Mouse (Mus musculus) erythroblast, embryonic 14.5 days (primary cell): ENCODE results near the gene Atg2a.

ENCODE experiments used
- GATA1 ChIP-seq: IDR thresholded peaks from 2 replicates; pipeline ENCODE4 v1.6.1; 2012; ENCODE audit warnings: low read length, inconsistent platforms, mixed read lengths
- TAL1 ChIP-seq: IDR thresholded peaks from 3 replicates; pipeline ENCODE4 v1.6.1; 2012; ENCODE audit warnings: low read length, inconsistent platforms, mixed read lengths

DNA sequence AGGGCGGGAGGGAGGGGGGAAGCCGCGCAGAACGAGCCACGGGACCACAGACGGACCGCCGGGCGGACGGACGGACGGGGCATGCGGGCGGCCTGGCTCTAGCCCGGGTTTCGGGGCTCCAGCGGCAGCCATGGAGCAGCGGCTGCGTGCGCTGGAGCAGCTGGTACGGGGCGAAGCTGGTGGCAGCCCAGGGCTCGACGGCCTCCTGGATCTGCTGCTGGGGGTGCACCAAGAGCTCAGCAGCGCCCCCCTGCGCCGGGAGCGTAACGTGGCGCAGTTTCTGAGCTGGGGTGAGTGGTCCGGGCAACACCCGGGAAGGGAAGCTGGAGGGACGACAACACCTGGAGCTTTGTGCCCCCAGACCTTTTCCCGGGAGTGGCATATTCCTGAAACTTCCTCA lies 65.1 kb downstream of the Atg2a start:
- TF ChIP-seq GATA1: no peak
- TF ChIP-seq TAL1: no peak
